Mouse (Mus musculus): ENCODE results near the gene Brox.
"Not testable (repeated sequence)": the region's sequence is repeated elsewhere in the genome, so short reads cannot be mapped to it uniquely, and the experiment has no call there.

Gene Brox

DNA sequence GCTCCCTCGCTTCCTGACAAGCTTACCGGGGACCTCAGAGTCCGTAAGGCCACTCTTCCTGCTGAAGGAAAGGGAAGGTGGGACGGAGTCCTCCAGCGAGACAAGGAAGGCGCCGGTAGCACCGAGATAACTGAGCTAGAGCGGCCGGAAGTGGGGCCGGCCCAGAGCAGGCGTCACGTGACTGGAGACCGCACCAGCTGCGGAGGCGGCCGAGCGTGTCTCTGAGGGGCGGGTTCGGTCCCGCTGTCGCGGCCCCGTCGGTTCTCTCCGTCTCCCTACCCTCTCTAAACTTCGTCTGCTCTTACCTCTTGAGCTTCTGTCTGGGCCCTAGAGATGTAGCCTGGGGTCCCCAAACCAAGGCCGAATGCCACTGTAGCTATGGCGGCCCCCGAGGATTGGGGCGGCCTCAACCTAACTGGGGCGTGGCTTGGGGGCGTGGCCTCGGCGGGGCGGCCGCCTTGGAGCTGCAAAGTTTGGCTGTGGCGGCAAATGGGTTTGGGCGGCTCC lies at the start of gene Brox:
TSS of gene Brox (minus strand) at position 393 of the 507 bp plus-strand sequence.
- peak; percentile 98 for DNase-seq

- DNase-seq, result no peak
These were observed 48.7 kb upstream of the Brox start for GRCm38 (mm10) chr1:183345817-183346195.

DNA sequence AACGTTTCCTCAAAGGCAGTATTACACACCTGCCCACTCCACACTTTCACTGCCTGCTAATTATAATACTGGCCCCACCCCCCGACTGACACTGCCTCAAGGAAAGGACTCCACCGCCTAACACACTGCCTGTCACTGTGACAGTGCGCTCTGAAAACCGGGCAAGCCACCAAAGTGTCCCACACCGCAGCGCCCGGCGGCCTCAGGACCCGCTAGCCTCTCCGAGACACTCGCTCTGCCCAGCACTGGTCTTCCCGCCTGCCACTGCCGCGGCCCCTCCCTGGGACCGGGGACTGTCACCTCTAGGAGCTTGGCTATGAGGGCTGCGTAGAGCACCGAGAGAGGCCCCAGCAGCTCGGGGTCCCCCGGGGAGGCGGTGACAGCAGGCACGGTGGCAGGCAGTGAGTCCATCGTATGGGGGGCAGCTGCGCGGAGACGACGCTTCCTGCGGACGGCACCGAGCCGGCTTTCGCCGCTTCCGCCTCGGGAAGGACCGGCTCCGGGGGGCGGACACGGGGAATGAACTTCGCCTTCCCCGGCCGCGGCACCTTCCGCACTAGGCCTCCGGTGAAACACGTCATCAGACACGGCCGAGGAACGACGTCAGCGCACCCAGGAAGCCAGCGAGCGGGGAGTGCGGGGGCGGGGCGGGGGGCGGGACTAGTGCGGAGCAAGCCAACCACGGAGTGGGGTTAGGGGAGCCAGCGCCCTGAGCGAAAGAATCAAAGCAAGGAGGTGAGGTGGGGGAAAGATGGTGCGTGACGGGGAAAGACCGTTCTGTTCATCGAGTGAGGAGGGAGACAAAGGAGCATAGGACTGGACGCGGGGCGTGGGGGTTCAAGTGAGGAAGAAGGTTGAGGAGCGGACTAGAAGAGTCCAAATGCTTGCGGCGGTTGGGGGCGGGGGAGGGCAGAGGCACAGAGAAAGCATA lies 48.1 kb upstream of the Brox start:
- peak; percentile 89 for DNase-seq

DNA sequence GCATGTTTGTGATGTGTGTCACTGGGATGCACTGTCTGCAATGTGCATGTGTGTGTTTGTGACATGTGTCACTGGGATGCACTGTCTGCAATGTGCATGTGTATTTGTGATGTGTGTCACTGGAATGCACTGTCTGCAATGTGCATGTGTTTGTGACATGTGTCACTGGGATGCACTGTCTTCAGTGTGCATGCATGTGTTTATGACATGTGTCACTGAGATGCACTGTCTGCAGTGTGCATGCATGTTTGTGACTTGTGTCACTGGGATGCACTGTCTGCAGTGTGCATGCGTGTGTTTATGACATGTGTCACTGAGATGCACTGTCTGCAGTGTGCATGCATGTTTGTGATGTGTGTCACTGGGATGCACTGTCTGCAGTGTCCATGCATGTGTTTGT lies 45.8 kb upstream of the Brox start:
- not testable (repeated sequence) for DNase-seq

GRCm38 (mm10) chr1:183327171-183327570 lies 30.1 kb upstream of the Brox start:
- DNase-seq, result no peak

DNA sequence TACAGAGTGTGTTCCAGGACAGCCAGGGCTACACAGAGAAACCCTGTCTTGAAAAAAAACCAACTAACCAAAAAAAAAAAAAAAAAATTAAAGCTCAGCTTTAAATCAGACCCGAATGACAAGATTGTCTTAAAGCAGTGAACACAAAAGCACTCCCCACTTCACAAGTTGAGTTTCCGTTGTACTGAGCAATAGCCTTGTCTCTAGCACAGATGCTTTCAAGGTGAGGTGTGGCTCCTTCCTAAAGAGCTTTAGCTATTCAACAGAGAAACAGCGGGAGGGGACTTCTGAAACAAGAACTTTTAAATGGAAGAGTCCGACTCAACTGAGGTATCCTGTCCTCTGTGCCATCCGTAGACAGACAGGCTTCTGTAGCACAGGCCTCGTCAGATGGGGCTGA lies 27.4 kb upstream of the Brox start:
- DNase-seq, result no peak

DNA sequence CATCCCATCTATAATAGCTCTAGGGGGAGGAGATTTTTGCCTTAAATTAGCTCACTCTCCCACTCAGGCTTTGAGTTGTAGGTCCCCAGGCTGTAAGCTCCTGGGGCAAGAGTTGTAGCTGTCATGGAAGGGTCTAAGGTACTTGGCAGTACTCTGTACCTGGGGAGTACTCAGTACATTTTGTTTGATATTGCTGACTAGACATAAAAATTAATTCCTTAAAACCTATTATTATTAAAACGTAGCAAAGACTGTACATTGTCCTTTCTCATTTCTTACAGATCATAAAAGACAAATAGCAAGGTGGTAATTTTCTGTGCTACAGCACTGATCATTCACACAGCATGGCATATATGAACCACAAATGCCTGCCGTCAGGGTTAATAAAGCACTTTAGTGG lies 26.9 kb upstream of the Brox start:
- no peak for DNase-seq

DNA sequence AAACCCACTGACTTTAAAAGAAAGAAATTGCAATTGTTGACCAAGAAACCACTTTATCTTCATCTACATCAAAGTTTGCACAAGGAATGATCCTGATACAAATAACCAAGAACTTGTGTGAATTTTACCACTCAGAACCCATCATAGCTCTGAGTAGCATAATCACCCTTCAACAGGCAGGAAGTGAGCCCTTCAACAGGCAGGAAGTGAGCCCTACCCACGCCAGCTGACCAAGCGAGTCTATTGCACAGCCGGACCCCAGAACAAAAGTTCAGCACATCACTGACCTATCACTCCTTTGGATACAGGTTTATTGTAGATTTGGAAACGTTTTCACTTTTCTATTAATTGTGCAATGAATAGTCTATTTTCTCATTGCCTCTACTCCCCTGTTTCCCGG lies 25.4 kb upstream of the Brox start:
- DNase-seq, result not testable (repeated sequence)

DNA sequence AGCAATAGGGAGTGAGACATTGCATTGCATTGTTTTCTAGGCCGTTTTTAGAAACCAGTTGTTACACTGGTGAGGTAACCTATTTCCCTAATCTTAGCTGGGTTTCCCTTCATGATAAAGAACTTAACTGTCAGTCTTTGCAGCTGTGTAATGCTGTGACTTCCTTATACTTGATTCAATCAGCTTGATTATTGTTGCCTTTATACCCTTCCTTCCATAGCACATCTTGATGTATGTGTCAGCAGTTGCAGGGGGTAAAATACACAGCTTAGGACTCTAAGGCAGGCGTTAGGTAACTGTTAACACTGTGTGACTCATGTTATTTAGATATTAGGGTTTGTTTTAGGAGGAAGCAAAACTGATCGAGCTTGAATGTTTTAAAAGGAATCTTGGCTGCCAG lies 23.6 kb upstream of the Brox start:
- no peak for DNase-seq

GRCm38 (mm10) chr1:183315783-183316182 lies 18.7 kb upstream of the Brox start:
- DNase-seq, result peak; percentile 7

- no peak for DNase-seq
These were observed 15.0 kb upstream of the Brox start for GRCm38 (mm10) chr1:183312076-183312475.

GRCm38 (mm10) chr1:183309601-183310000 lies 12.5 kb upstream of the Brox start:
- DNase-seq, result not testable (repeated sequence)

DNA sequence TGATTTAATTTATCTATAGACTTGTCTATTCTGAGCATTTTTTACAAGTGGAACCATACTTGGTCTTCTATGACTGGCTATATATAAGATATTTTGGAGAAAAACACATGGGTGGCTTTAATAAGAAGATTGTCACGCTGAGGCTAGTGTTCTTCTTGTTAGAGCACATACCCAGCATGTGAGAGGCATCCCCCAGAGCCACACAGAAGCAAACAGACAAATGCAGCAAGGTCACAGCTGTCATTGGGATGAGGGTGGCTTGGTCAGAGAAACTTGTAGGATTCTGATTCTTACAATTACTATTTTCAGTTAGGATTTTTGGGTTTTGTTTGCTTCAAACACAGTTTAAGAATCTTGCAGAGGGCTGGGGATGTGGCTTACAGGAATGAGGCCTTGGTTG lies 11.4 kb upstream of the Brox start:
- no peak for DNase-seq

DNA sequence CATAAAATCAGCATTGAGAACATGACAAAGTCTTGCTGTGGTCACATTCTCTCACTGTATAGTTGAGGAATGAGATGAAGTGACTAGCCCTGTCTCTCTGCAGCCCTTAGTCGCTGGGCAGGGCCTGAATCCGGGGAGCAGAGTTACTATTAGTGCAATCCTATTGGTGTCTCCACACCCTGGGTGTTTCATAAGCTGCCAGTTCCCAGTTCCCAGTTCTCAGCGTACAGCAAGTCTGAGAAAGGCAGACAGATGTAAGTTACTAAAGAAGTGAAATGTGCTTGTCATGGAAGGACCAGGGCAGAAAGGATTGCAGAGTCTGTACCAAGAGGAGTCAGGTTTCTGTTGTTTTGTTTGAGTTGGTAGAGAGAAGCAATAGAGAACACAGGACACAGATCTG lies 10.5 kb upstream of the Brox start:
- DNase-seq, result no peak

DNA sequence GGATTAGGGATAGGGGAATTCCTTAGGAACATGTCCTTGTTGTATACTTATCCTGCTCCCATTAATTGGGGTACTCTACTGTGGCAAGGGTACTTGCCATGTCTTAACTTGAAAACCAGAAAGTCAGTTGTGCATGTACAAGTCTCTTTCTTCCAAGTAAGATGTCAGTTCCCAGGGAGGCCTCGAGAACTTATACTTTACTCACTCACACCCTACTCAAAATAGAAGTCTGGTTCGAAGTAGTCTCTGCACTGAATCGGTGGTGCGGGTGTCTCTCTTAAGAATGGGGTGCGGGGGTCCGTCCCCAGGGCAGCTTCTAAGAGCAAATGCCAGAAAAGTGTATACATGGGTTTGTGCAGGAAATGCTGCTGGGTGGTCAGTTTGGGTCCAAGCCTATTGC lies 2.1 kb upstream of the Brox start:
- peak; percentile 91 for DNase-seq

DNA sequence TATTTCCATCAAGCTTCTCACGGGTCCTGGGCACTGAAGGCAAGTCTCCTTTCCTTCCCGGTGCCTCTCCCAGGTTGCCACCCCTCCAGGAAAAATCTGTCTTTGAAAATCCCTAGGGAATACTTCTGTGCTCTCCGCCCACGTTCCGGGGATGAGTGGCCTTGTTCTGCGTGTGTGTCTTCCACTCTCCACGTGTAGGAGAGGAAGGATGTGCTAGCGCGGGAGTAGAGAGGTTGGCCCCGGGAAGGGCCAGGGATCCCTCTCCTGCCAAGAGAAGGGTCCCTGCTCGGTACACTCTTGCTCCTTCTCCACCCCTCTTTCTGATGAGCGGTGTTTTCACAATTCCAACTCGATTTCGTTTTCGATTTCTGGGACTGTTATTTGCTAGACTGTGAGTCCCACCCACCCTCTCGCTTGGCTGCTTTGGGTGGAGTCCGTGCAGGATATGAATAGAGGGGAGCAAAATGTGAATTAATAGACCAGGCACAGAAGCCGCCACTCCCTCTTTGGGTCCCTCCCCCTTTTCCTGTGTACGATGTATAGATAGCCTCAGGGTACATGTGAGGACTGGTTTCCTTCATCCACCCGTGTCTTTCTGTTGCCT lies 919 bp upstream of the Brox start:
- peak; percentile 40 for DNase-seq

- DNase-seq, result peak; percentile 30
These were observed 410 bp upstream of the Brox start for GRCm38 (mm10) chr1:183297473-183297885.

DNA sequence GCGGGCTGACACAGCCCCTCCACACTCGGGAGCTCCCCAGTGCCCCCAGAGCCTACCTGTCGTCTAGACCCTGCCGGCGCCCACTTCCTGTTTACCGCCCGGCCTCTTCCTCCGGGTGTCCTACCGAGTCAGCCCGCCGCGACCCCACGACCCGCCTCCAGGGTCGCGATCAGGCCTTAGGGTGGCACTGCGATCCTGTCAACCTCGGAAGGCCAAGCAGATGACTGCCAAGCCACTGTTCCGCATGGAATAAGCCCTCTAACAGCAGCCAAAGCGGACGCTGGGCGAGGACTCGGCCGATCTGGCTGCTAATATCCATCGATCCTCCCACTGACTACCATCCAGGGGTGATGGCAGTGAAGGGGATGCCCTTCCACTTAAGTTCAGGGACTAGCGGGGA lies 604 bp downstream of the Brox start, which contains the start of gene Aida:
TSS of gene Aida (plus strand) at position 126 of the 400 bp plus-strand sequence.
- peak; percentile 38 for DNase-seq

- DNase-seq, result no peak
These were observed 7.5 kb downstream of the Brox start for GRCm38 (mm10) chr1:183289576-183289975.

GRCm38 (mm10) chr1:183288351-183288750 lies 8.7 kb downstream of the Brox start:
- DNase-seq, result no peak

- DNase-seq, result no peak
These were observed 21.3 kb downstream of the Brox start for GRCm38 (mm10) chr1:183275763-183276162.

DNA sequence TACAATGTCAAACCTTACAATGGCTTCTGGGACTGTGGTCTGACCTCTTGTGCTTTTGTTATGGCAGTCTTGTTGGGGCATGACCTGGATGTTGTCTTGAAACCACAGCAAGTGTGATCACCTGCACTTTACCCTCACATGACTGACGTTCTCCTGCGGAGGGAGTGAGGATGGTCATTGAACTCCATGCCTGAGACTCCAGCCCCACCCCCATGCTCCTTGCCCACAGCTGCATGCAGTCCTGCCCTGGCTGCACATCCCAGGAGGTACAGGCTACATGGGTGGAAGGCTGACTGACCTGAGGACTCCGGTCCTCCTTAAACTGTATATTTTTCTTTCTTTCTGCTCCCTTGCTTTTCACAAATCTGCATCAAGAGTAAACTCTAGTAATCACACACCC lies 22.7 kb downstream of the Brox start:
- DNase-seq, result no peak

- DNase-seq, result peak; percentile 4
These were observed 23.9 kb downstream of the Brox start for GRCm38 (mm10) chr1:183272867-183273818.
